In the genomic region with DNA sequence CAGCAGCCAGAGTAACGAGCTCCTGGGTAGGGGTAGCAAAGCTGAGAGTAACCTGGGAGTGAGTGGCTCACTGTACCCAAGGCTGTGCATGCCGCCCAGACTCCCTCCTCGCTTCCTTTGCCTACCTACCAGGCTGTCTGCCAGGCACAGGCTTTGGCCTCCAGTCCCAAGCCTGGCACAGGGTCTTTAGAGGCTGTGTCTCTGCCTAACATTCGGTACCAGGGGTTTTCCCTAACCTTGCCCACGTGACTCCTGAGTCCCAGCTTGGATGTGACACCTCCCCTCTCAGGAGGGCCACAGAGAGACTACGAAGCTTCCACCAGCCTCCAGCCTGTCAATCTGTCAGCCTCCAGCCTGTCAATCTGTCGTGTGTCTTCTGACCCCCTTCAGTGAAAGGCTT, we compare ENCODE assay signal across 11 mouse cellular contexts.
"Had no signal": no experiment of that assay in that cellular context is flagged by ENCODE, and none has a peak within 500 bp of the region (broad histone marks: within the 10 kb centered on the region; RNA-seq: fewer than 3 reads in every experiment).

No protein-coding gene starts in this region.

- H3K36me3 ChIP-seq: kidney, embryonic 15.5 days; neural tube, embryonic 12.5 days; neural tube, embryonic 15.5 days; stomach, embryonic 15.5 days had no signal

- H3K4me2 ChIP-seq: kidney, embryonic 15.5 days; liver, embryonic 13.5 days; midbrain, embryonic 11.5 days; neural tube, embryonic 12.5 days; neural tube, embryonic 15.5 days; stomach, embryonic 15.5 days had no signal

- H3K27ac ChIP-seq: kidney, embryonic 15.5 days; left cerebral cortex, adult 2 months; liver, embryonic 13.5 days; neural tube, embryonic 12.5 days; neural tube, embryonic 15.5 days; stomach, embryonic 15.5 days had no signal

- H3K4me1 ChIP-seq: liver, embryonic 13.5 days had no signal

- DNase-seq: layer of hippocampus, postnatal 36 days; lung, adult 2 months; lung, postnatal 4 days; right cerebral cortex, postnatal 25 days had no signal

- H3K9ac ChIP-seq: kidney, embryonic 15.5 days; liver, embryonic 13.5 days; neural tube, embryonic 12.5 days; neural tube, embryonic 15.5 days; stomach, embryonic 15.5 days had no signal

- H3K4me3 ChIP-seq: kidney, embryonic 15.5 days; left cerebral cortex, adult 2 months; liver, embryonic 13.5 days; neural tube, embryonic 12.5 days; neural tube, embryonic 15.5 days; stomach, embryonic 15.5 days had no signal

- H3K9me3 ChIP-seq: kidney, embryonic 15.5 days; liver, embryonic 13.5 days; neural tube, embryonic 12.5 days; neural tube, embryonic 15.5 days; stomach, embryonic 15.5 days had no signal

- H3K27me3 ChIP-seq: kidney, embryonic 15.5 days; liver, embryonic 13.5 days; neural tube, embryonic 12.5 days; neural tube, embryonic 15.5 days; stomach, embryonic 15.5 days had no signal
